Mouse (Mus musculus): ENCODE measurements around the gene Olfr1246. TPM values are rescaled to one million over a fixed set of nuclear protein-coding genes. Genes with fewer than 3 reads are reported as not detected.
"Not testable (repeated sequence)": the region's sequence is repeated elsewhere in the genome, so short reads cannot be mapped to it uniquely, and the experiment has no call there.

Gene Olfr1246
- not detected for total RNA-seq (2021)
- long read RNA-seq, experiment 1: 0 reads
- long read RNA-seq, experiment 2: 0 reads

DNA sequence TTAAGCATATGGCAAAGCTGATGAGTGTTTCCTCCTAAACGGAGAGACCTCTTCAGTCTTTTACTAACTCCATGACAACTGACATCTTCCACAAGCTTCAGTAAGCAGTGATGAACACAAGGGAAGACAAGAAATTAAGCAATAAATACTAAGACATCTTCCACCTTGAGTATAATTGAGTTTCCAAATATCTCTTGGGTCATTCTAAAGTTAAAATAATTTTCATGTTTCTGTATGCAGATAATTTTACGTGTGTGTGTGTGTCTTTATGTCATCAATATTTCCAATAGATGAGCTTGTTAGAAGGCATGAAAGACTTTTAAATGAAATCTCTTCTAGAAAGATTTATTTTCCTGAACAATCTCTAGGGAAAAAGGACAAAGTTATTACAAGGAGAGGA is at the start of gene Olfr1246:
Gene Olfr1246 (minus strand): TSS at position 101 of the 400 bp plus-strand sequence.
- DNase-seq: no peak

DNA sequence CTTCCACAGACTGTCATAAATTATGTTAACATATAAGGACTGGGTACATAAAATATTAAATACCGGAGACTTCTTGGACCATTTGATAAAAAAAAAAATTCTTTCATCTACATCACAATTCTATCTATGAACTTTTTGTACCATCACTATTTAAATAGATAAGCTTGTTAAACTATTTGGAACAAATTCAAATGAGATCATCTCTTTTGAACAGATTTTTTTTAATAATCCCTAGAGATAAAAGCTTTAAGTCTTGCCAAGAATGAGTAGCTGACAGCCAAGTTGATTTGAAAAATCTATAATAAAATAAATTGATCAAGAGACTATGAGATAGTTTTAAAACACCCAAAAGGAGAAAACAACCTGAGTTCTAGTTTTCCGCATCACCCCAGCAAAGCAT is 41.9 kb upstream of the Olfr1246 start, which contains the start of gene Olfr1249:
Gene Olfr1249 (minus strand): TSS at position 101 of the 400 bp plus-strand sequence.
- DNase-seq: no peak

DNA sequence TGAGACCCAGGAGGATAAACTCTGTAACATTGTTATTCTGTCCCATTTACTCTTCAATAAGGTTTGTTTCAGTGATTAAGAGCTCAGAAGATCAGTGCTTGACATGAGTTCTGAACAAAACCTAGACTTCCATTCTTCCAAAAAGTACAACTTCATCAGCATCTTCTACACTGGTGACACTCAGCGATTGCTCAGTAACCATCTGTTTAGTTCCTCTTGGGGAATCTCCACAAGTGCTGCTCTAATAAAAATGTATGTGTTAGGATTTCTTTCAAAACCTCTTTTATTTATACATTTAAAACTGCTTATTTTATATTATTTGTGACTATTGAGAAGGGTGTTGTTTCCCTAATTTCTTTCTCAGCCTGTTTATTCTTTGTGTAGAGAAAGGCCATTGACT is 25.2 kb upstream of the Olfr1246 start, which contains the start of gene Olfr1248:
Gene Olfr1248 (minus strand): TSS at position 101 of the 400 bp plus-strand sequence.
- DNase-seq: not testable (repeated sequence)

DNA sequence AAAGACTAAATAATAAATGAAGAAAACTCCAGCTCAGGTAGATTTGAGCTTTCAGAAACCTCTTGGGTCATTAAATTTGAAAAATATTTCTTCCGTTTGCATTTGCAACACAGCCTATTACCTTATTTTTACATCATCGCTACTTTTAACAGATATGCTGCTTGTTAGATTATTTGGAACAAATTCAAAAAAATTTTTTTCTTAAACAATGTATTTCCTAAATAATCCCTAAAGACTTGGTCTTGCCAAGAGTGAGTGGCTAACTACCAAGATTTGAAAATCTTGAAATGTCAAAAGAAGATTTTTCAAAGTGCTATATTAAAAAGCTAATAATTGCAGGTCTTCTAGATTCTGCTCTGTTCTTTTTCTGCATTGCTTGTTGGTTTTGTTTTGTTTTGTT is 21.1 kb upstream of the Olfr1246 start, which contains the start of gene Olfr1247:
Gene Olfr1247 (minus strand): TSS at position 101 of the 400 bp plus-strand sequence.
- no peak for DNase-seq

DNA sequence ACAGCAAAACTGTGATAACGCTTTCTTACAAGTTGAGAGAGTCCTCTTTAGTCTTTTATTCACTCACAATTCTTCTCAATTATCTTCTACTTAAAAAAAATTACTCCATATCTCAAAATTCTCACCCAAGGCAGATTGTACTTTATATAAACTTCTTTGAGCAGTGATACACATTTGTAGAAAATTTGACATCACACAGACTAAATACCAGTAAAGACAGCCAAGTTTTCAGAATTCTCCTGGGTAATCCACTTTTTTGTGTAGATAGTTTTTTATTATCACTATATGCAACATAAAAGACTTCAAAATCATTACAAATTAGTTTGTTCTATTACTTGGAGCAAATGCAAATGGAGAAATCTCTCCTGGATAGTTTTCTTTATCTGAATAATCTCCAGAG is 14.6 kb downstream of the Olfr1246 start, which contains the start of gene Olfr1245:
Gene Olfr1245 (minus strand): TSS at position 101 of the 400 bp plus-strand sequence.
- no peak for DNase-seq

DNA sequence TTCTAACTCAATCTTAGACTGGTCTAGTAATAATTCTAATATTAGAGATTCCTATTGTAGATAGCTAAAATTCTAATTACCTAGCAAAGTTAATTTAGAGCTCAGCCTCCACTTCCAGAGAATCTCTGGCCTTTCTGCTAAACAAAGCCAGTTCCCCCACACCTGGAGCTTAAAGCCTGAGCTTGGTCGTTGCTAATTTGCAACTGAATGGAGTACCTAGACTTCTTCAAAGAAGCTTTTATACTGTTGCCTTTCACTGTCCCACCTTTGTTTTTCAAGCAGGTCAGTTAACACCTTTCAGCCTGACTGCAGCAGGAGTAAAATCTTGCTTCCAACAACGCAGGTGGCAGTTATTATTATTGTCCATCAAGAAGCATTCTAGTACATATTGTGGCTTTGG is 30.3 kb downstream of the Olfr1246 start:
- not testable (repeated sequence) for DNase-seq

DNA sequence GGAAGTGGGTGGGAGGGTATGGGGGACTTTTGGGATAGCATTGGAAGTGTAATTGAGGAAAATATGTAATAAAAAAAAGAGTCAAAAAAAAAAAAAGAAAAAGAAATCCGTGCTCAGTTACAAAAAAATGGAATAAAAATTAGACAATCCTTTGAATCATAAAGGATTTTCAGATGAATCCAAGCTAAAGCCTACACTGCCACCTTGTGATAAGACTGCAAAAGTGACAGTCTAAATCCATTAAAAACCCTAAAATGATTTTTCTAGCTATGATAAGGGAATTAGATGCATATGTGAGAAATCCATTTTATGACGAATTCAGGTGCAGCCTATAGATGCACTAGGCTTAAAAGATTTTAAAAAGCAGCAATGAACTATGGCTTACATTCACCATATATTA is 48.4 kb downstream of the Olfr1246 start:
- no peak for DNase-seq

DNA sequence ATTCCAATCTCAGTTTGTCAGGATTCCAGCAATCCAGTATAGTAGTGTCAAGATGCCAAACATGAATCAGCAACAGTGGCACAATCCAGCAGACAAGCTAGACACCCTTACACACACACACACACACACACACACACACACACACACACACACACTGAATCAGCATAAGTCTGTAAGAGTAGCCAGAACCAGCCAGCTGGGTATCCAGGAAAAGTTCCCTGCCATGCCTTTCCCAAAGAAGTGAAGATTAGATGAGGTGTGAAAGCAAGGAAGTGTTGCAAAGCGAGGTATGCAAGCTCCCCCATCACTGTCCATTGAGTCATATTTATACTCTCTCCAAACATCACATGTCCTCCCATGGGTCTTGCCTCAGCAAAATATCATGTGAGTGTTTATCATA is 53.0 kb downstream of the Olfr1246 start:
- no peak for DNase-seq

Other genes with a start within 250 kb of the Olfr1246 start
- not detected for gene Olfr1234, start 228.3 kb downstream of the Olfr1246 start, total RNA-seq (2021)
- gene Olfr1238, start 183.5 kb downstream of the Olfr1246 start, total RNA-seq (2021): not detected
- not detected for gene Olfr1239, start 172.8 kb downstream of the Olfr1246 start, total RNA-seq (2021)
- not detected for gene Olfr1240, start 150.2 kb downstream of the Olfr1246 start, total RNA-seq (2021)
- not detected for gene Olfr1241, start 106.0 kb downstream of the Olfr1246 start, total RNA-seq (2021)
- not detected for gene Olfr1242, start 94.8 kb downstream of the Olfr1246 start, total RNA-seq (2021)
- not detected for gene Olfr1243, start 61.7 kb downstream of the Olfr1246 start, total RNA-seq (2021)
- gene Olfr1245, start 14.7 kb downstream of the Olfr1246 start, total RNA-seq (2021): not detected
- gene Olfr1247, start 21.0 kb upstream of the Olfr1246 start, total RNA-seq (2021): not detected
- not detected for gene Olfr1248, start 25.1 kb upstream of the Olfr1246 start, total RNA-seq (2021)
- not detected for gene Olfr1249, start 41.8 kb upstream of the Olfr1246 start, total RNA-seq (2021)
- not detected for gene Olfr1250, start 68.3 kb upstream of the Olfr1246 start, total RNA-seq (2021)
- gene Olfr1251, start 78.8 kb upstream of the Olfr1246 start, total RNA-seq (2021): not detected
- gene Olfr1252, start 131.9 kb upstream of the Olfr1246 start, total RNA-seq (2021): not detected
- not detected for gene Olfr1253, start 163.9 kb upstream of the Olfr1246 start, total RNA-seq (2021)
- gene Olfr1254, start 200.5 kb upstream of the Olfr1246 start, total RNA-seq (2021): not detected
- gene Olfr1255, start 218.9 kb upstream of the Olfr1246 start, total RNA-seq (2021): not detected
- gene Olfr1256, start 248.4 kb upstream of the Olfr1246 start, total RNA-seq (2021): not detected

Measured in heart, adult 18-20 months (tissue).